16 mouse cellular contexts compared by ENCODE assay signal in the genomic region with DNA sequence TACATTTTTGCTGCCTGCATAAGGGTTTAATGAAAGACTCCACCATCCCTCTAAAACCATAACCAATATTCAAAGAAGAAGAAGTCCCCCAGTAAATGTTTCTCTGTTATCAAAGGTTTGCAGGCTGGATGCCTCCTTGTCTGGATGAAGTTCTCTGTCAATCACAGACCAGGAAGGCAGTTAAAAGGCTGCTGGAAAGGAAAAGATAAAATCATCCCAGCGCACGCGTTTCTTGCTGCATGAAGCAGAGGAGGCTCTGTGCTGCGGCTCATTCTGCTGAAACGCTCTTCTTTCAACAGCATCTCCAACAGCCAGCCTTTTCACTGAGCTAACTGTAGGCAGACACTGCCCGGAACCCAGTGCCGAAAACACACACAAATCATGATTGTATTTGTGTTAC.
A peak's percentile ranks its signal among the peaks of the same experiment; 100 is the strongest.
DNase-seq lines count a peak whose midpoint lies in the region; ATAC-seq and TF ChIP-seq lines count a peak whose summit lies in the region.
"Had no signal": no experiment of that assay in that cellular context is flagged by ENCODE, and none has a peak within 500 bp of the region (broad histone marks: within the 10 kb centered on the region; RNA-seq: fewer than 3 reads in every experiment).

No protein-coding gene starts in this region.

- no peak overlapping the region for H3K9ac ChIP-seq in hindbrain, embryonic 16.5 days (ENCODE audit: low read depth, low read length)
- no peak overlapping the region for H3K9ac ChIP-seq in hindbrain, postnatal 0 days (replicated peaks; ENCODE audit: low read length)
- H3K9ac ChIP-seq in liver, embryonic 15.5 days, result no peak overlapping the region
- H3K9ac ChIP-seq: intestine, embryonic 15.5 days; lung, embryonic 15.5 days had no signal

- no peaks in the 10 kb centered on the region for H3K9me3 ChIP-seq in hindbrain, embryonic 16.5 days (ENCODE audit: control insufficient read depth, low read length)
- H3K9me3 ChIP-seq in hindbrain, postnatal 0 days (ENCODE audit: low read length), result no peaks in the 10 kb centered on the region
- no peaks in the 10 kb centered on the region for H3K9me3 ChIP-seq in liver, embryonic 15.5 days (replicated peaks)
- H3K9me3 ChIP-seq: embryonic facial prominence, embryonic 10.5 days; intestine, embryonic 15.5 days; limb, embryonic 10.5 days; lung, embryonic 15.5 days had no signal

- WGBS in hindbrain, embryonic 16.5 days, result 72% methylated on average over 7 of the region's 7 CpGs
- WGBS in hindbrain, postnatal 0 days, result 81% methylated on average over 7 of the region's 7 CpGs
- 24% methylated on average over 7 of the region's 7 CpGs for WGBS in liver, embryonic 15.5 days (ENCODE audit: insufficient replicate concordance)

- no peak for DNase-seq in frontal cortex, postnatal 14 days (ENCODE audit: low spot score in 2 of 2)
- no peak for DNase-seq in hindbrain, postnatal 0 days (ENCODE audit: low spot score)
- DNase-seq in MEL-GATA-1-ER (ENCODE audit: extremely low read depth, low read depth), result peak; percentile 87
- DNase-seq in yolk sac, embryonic 10.5 days (ENCODE audit: low spot score), result no peak
- DNase-seq: adrenal gland, adult 2 months; cerebellum, postnatal 10 days; kidney, postnatal 25 days; right cerebral cortex, adult 18-20 months had no signal

- peak overlapping the region; percentile 35; the same call in 1 of the 2 replicates for H3K27ac ChIP-seq in hindbrain, embryonic 16.5 days (ENCODE audit: low read depth, low read length)
- no peak overlapping the region for H3K27ac ChIP-seq in hindbrain, postnatal 0 days
- no peak overlapping the region for H3K27ac ChIP-seq in liver, embryonic 15.5 days (replicated peaks)
- H3K27ac ChIP-seq: embryonic facial prominence, embryonic 10.5 days; intestine, embryonic 15.5 days; limb, embryonic 10.5 days; lung, embryonic 15.5 days had no signal

- TF ChIP-seq CTCF in hindbrain, postnatal 0 days (IDR thresholded peaks at IDR 0.05; ENCODE audit: low read depth), result no peak

- ATAC-seq in frontal cortex, adult (ENCODE audit: low TSS enrichment), result peak; percentile 70
- no peak for ATAC-seq in hindbrain, embryonic 16.5 days
- ATAC-seq in hindbrain, postnatal 0 days, result no peak
- ATAC-seq in liver, embryonic 15.5 days (ENCODE audit: insufficient read depth), result peak; percentile 56; the same call in 1 of the 2 replicates
- ATAC-seq in inflammation-experienced regulatory T-cells, adult 6 months, result no peak
- ATAC-seq: intestine, embryonic 15.5 days had no signal

- no peak overlapping the region for H3K4me3 ChIP-seq in hindbrain, embryonic 16.5 days (ENCODE audit: low read length)
- H3K4me3 ChIP-seq in hindbrain, postnatal 0 days (ENCODE audit: low read length), result no peak overlapping the region
- H3K4me3 ChIP-seq in liver, embryonic 15.5 days (replicated peaks), result no peak overlapping the region
- H3K4me3 ChIP-seq: embryonic facial prominence, embryonic 10.5 days; intestine, embryonic 15.5 days; limb, embryonic 10.5 days; lung, embryonic 15.5 days had no signal

- no peaks in the 10 kb centered on the region for H3K4me1 ChIP-seq in hindbrain, embryonic 16.5 days (ENCODE audit: control insufficient read depth, insufficient read depth, low read depth, low read length)
- 0 out of 2 replicates have a peak, but pooled peaks cover 3% of the 10 kb centered on the region for H3K4me1 ChIP-seq in hindbrain, postnatal 0 days (ENCODE audit: insufficient read depth, low read length)
- H3K4me1 ChIP-seq in liver, embryonic 15.5 days (replicated peaks), result no peaks in the 10 kb centered on the region
- H3K4me1 ChIP-seq: intestine, embryonic 15.5 days; lung, embryonic 15.5 days had no signal

- H3K4me2 ChIP-seq in hindbrain, embryonic 16.5 days (ENCODE audit: low read length), result no peak overlapping the region
- H3K4me2 ChIP-seq in hindbrain, postnatal 0 days (ENCODE audit: low read depth, low read length), result no peak overlapping the region
- H3K4me2 ChIP-seq in liver, embryonic 15.5 days, result no peak overlapping the region
- H3K4me2 ChIP-seq: intestine, embryonic 15.5 days; lung, embryonic 15.5 days had no signal

- H3K36me3 ChIP-seq in hindbrain, embryonic 16.5 days (ENCODE audit: control insufficient read depth, insufficient read depth, low read length), result no peaks in the 10 kb centered on the region
- no peaks in the 10 kb centered on the region for H3K36me3 ChIP-seq in hindbrain, postnatal 0 days (ENCODE audit: insufficient read depth, low read length)
- no peaks in the 10 kb centered on the region for H3K36me3 ChIP-seq in liver, embryonic 15.5 days (replicated peaks)
- H3K36me3 ChIP-seq: embryonic facial prominence, embryonic 10.5 days; intestine, embryonic 15.5 days; limb, embryonic 10.5 days; lung, embryonic 15.5 days had no signal

- no peaks in the 10 kb centered on the region for H3K27me3 ChIP-seq in hindbrain, embryonic 16.5 days (replicated peaks; ENCODE audit: control insufficient read depth, insufficient read depth, low read length)
- H3K27me3 ChIP-seq in hindbrain, postnatal 0 days (ENCODE audit: insufficient read depth, low read length), result no peaks in the 10 kb centered on the region
- no peaks in the 10 kb centered on the region for H3K27me3 ChIP-seq in liver, embryonic 15.5 days
- H3K27me3 ChIP-seq: intestine, embryonic 15.5 days; lung, embryonic 15.5 days had no signal

Comparison
In these comparisons a context has a peak if more than half of its experiments do, and no peak if none do; other contexts are left out.
1. ATAC-seq: peak in frontal cortex, adult (single experiment) and liver, embryonic 15.5 days (single experiment); none in hindbrain, embryonic 16.5 days (single experiment), hindbrain, postnatal 0 days (single experiment) and inflammation-experienced regulatory T-cells, adult 6 months (single experiment).